Mouse (Mus musculus): ENCODE results near the gene 2810006K23Rik. TPM values are rescaled to one million over a fixed set of nuclear protein-coding genes. Genes with fewer than 3 reads are reported as not detected.

2810006K23Rik gene
- polyA plus RNA-seq, 1 experiment from 2014 or later, result 20.0 TPM

DNA sequence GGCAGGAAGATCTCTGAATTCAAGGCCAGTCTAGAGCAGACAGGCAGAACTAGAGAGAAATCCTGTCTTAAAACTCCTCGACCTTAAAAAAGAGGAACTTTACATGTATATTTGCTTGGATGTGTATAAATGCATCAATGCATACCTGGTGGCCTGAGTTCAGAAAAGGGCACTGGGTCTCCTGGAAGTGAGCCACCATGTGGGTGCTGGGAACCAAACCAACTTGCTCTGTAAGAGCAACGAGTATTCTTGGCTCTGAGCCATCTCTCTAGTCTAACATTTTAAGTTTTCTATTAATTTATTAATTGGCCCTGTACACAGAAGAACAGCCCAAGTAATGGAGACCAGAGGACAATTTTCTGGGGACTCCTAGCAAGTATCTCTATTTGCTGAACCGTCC lies 38.8 kb downstream of the 2810006K23Rik start:
- Histone ChIP-seq H3K4me3 (no peak overlapping the region), H3K4me1 (no peaks in the 10 kb centered on the region), H3K9me3 (replicated peaks) (no peaks in the 10 kb centered on the region), H3K27ac (no peak overlapping the region), H3K27me3 (ENCODE audit: low read depth, poor library complexity, severe bottlenecking) (no peaks in the 10 kb centered on the region), H3K36me3 (peaks cover 47% of the 10 kb centered on the region)
- 84% methylated on average over 3 of the region's 3 CpGs for WGBS
- DNase-seq (ENCODE audit: low spot score), result no peak

DNA sequence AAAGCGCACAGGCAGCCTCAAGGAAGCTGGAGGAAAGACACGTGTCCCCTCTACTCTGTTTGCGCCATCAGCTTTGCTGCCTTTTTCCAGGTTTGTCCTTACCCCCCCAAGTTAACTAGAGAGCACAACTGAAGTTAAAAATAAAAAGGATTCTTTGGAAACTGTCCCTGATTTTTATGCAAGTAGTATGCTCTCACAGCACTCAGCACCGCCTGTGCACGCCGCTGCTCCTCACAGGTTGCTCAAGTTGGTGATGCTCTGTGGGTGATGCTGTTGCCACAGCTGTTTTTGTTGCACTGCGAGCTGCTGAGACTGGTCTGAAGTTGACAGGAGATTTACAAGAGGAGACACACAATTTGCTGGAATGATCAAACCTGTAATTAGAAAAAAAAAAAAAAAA lies 46.4 kb downstream of the 2810006K23Rik start:
- Histone ChIP-seq H3K27me3 (ENCODE audit: low read depth, poor library complexity, severe bottlenecking) (no peaks in the 10 kb centered on the region), H3K4me1 (no peaks in the 10 kb centered on the region), H3K36me3 (peaks cover 95% of the 10 kb centered on the region), H3K27ac (no peak overlapping the region), H3K4me3 (no peak overlapping the region), H3K9me3 (replicated peaks) (no peaks in the 10 kb centered on the region)
- DNase-seq (ENCODE audit: low spot score), result no peak
- WGBS, result 95% methylated on average over 7 of the region's 7 CpGs

DNA sequence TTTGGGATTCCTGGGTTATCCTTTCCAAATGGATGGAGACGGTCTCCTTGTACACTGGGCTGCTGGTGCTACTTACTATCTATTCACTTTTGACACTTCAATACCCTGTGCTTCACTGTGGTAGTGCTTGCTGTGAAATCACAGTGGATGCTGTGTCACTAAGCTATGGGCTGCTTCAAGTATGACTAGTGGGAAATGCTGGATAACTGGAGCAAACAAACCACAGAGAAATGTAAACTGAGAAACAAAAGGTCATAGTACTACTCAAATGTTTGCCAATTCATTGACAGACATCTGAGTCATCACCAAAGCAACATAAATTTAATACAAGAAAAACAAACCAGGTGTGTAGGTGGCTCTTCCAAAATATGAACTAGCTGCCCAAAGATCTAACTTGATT lies 48.5 kb downstream of the 2810006K23Rik start:
- H3K4me1 ChIP-seq, result no peaks in the 10 kb centered on the region
- no peak overlapping the region for H3K4me3 ChIP-seq
- DNase-seq (ENCODE audit: low spot score), result no peak
- peaks cover 95% of the 10 kb centered on the region for H3K36me3 ChIP-seq
- 95% methylated on average over 1 of the region's 1 CpGs for WGBS
- H3K27ac ChIP-seq, result no peak overlapping the region
- no peaks in the 10 kb centered on the region for H3K9me3 ChIP-seq (replicated peaks)
- no peaks in the 10 kb centered on the region for H3K27me3 ChIP-seq (ENCODE audit: low read depth, poor library complexity, severe bottlenecking)

DNA sequence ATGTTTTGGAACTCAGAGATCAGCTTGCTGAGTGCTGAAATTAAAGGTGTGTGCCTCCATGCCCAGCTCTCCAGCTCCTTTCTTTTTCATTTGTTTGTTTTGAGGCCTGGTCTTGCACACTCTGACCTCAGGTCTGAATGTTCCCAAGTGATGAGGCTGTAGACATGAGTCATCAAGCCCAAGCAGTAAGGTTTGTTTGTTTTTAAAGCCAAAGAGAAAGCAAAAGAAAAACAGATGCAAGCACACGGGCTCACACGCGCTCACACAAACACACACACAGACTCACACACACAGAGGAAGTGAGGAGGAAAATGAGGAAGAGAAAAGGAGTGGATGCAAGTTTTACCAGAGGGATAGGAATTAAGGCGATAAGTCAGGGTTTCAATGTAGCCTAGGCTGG lies 49.3 kb downstream of the 2810006K23Rik start:
- no peaks in the 10 kb centered on the region for H3K27me3 ChIP-seq (ENCODE audit: low read depth, poor library complexity, severe bottlenecking)
- H3K36me3 ChIP-seq, result peaks cover 95% of the 10 kb centered on the region
- H3K4me1 ChIP-seq, result no peaks in the 10 kb centered on the region
- H3K4me3 ChIP-seq, result no peak overlapping the region
- no peaks in the 10 kb centered on the region for H3K9me3 ChIP-seq (replicated peaks)
- DNase-seq (ENCODE audit: low spot score), result no peak
- H3K27ac ChIP-seq, result no peak overlapping the region
- WGBS, result 95% methylated on average over 4 of the region's 4 CpGs

DNA sequence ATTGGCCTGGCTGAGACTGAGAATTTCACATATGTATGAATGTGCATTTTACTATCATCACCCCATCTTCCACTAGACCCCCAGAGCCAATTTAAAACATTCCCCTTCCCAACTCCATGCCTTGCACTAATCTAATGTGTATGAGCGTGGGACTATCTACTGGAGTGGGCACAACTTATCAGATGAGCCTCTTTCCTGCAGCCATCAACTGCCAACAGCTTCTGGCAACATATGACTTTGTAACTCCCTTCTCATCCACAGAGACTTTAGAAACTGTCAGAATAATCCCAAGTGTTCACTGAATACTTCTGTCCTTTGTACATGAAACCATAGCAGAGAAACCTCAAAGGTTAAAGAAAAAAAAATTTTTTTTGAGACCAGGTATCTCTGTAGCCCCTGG lies 52.2 kb downstream of the 2810006K23Rik start:
- no peak for DNase-seq (ENCODE audit: low spot score)
- Histone ChIP-seq H3K4me1 (no peaks in the 10 kb centered on the region), H3K36me3 (peaks cover 96% of the 10 kb centered on the region), H3K27ac (no peak overlapping the region), H3K27me3 (ENCODE audit: low read depth, poor library complexity, severe bottlenecking) (no peaks in the 10 kb centered on the region), H3K4me3 (no peak overlapping the region), H3K9me3 (replicated peaks) (no peaks in the 10 kb centered on the region)
- 95% methylated on average over 1 of the region's 1 CpGs for WGBS

DNA sequence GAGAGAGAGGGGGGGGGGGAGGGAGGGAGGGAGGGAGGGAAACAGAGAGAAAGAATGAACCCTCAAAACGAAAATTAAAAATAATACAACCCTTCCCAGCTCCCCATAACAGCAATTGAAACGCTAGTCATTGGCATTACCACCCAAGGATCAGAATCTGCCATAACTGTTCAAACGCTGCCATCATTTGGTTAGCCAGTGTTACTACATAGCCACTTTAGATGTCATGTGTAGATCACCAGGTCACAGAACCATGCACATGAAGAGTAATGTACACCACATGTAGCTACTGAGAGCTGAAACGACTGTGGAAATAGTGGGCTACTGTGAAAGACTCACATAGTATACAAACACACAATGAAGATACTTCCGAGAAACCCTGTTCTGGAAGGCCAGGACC lies 60.0 kb downstream of the 2810006K23Rik start:
- Histone ChIP-seq H3K36me3 (peaks cover 98% of the 10 kb centered on the region), H3K4me1 (no peaks in the 10 kb centered on the region), H3K9me3 (replicated peaks) (no peaks in the 10 kb centered on the region), H3K27me3 (ENCODE audit: low read depth, poor library complexity, severe bottlenecking) (no peaks in the 10 kb centered on the region), H3K4me3 (no peak overlapping the region), H3K27ac (no peak overlapping the region)
- WGBS, result 82% methylated on average over 5 of the region's 5 CpGs
- no peak for DNase-seq (ENCODE audit: low spot score)

Other genes starting within 250 kb of the 2810006K23Rik start
- 0.13 and 0.55 TPM in 2 replicates for gene Abcb9, start 232.3 kb upstream of the 2810006K23Rik start, polyA plus RNA-seq (2016; fragmentation: Nextera tagmentation; extraction: Ambion mirVana)
- 13.2 and 16.2 TPM in 2 replicates for gene Ogfod2, start 215.8 kb upstream of the 2810006K23Rik start, polyA plus RNA-seq (2016; fragmentation: Nextera tagmentation; extraction: Ambion mirVana)
- 139 and 150 TPM in 2 replicates for gene Arl6ip4, start 212.0 kb upstream of the 2810006K23Rik start, polyA plus RNA-seq (2016; fragmentation: Nextera tagmentation; extraction: Ambion mirVana)
- 2.0 and 2.4 TPM in 2 replicates for gene Pitpnm2, start 78.3 kb upstream of the 2810006K23Rik start, polyA plus RNA-seq (2016; fragmentation: Nextera tagmentation; extraction: Ambion mirVana)
- gene Mphosph9, start 117 bp upstream of the 2810006K23Rik start, polyA plus RNA-seq (2016; fragmentation: Nextera tagmentation; extraction: Ambion mirVana), result 21.8 and 23.5 TPM in 2 replicates
- gene Cdk2ap1, start 35.0 kb downstream of the 2810006K23Rik start, polyA plus RNA-seq (2016; fragmentation: Nextera tagmentation; extraction: Ambion mirVana), result 92.3 and 129 TPM in 2 replicates
- 82.8 and 93.6 TPM in 2 replicates for gene Sbno1, start 97.9 kb downstream of the 2810006K23Rik start, polyA plus RNA-seq (2016; fragmentation: Nextera tagmentation; extraction: Ambion mirVana)
- 52.3 and 71.3 TPM in 2 replicates for gene Kmt5a, start 111.8 kb downstream of the 2810006K23Rik start, polyA plus RNA-seq (2016; fragmentation: Nextera tagmentation; extraction: Ambion mirVana)
- 26.8 and 31.1 TPM in 2 replicates for gene Rilpl2, start 150.3 kb downstream of the 2810006K23Rik start, polyA plus RNA-seq (2016; fragmentation: Nextera tagmentation; extraction: Ambion mirVana)
- 30.8 and 32.2 TPM in 2 replicates for gene Snrnp35, start 155.0 kb downstream of the 2810006K23Rik start, polyA plus RNA-seq (2016; fragmentation: Nextera tagmentation; extraction: Ambion mirVana)
- gene Rilpl1, start 203.3 kb downstream of the 2810006K23Rik start, polyA plus RNA-seq (2016; fragmentation: Nextera tagmentation; extraction: Ambion mirVana), result 25.2 and 26.1 TPM in 2 replicates
- gene Tmed2, start 212.6 kb downstream of the 2810006K23Rik start, polyA plus RNA-seq (2016; fragmentation: Nextera tagmentation; extraction: Ambion mirVana), result 501 and 540 TPM in 2 replicates
- gene Ddx55, start 224.8 kb downstream of the 2810006K23Rik start, polyA plus RNA-seq (2016; fragmentation: Nextera tagmentation; extraction: Ambion mirVana), result 17.0 and 18.0 TPM in 2 replicates